Mouse (Mus musculus): Measurements from ENCODE around the gene Rpgrip1.

DNA sequence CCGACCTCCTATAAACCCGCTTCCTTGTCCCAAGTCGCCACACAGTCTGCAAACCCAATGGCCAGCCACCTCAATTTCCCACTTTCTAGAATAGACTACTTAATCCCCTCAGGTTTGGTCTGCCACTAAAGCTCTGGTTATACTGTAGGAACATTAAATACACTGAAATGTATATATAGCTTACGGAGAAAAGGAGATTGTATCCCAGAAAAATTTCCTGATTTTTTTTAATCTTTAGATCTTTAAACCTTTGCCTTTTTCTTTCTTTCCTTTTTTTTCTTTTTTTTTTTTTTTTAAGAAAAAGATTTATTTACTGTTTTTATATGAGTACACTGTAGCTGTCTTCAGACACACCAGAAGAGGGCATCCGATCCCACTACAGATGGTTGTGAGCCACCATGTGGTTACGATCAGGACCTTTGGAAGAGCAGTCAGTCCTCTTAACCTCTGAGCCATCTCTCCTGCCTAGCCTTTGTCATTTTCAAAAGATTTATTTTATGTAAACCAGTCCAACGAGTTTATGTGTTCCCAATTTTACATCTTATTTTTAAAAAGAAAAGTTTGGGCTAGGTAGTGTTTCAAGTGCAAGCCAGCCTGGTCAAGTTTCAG, 5.7 kb upstream of the Rpgrip1 start:
- no peak for TF ChIP-seq CTCF (IDR thresholded peaks at IDR 0.05; ENCODE audit: control insufficient read depth, insufficient read depth, insufficient replicate concordance, low read depth, low read length)
- no peak for TF ChIP-seq POLR2A (IDR thresholded peaks at IDR 0.05; ENCODE audit: control insufficient read depth, low read depth, low read length)

Measured in testis, adult 2 months (tissue).